Mouse (Mus musculus): ENCODE data around the gene Nfatc3.

DNA sequence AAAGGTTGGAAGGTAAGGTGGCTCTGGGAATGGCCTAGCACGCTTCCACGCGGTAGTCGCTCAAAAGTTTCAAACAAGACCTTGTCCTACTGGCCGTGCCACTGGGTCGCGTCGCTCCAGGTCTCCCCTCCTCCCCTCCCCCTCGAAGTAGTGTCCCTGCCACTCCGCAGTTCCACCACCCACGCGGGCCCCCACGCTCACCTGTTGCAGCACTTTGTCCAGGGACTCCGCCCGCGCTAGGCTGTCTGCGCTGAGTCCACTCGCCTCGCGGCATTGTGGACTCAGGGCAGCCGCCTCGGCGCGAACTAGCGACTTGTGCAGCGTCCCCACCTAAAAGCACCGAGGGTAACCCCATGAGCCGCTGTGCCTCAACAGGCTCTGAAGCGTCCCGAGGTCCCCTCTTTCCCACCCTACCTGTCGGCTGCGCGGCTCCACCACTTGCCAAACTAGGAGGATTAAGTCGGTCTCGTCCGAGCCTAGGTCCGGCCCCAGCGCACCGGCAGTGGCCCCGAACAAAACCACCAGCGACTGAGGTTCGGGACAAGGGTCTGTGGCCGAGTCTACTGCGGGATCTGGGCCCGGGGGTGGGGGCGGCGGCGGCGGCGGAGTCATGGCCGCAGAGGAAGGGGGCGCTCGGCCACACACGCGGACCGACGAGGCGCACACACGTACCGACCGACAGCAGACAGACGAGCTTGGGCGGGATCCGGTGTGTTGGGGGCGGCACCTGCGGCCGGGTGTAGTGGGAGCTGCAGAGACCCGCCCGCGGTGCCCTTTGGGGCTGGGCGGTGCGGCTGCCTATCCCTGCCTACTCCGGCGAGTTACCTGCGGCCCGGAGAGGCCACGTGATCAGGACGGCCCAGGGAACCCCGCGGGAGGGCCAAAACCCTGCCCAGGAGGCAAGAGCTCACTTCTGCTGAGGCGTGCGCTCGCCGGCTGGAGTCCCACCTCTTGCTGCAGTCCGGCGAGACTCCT lies 77.8 kb downstream of the Nfatc3 start, which contains the start of gene Esrp2:
- TF ChIP-seq POLR2A (IDR thresholded peaks at IDR 0.05; ENCODE audit: low read depth, low read length) (no peak; the same call in none of the 2 replicates), CTCF (IDR thresholded peaks at IDR 0.05; ENCODE audit: borderline replicate concordance, insufficient read depth, low read length) (no peak)

Measured in embryonic fibroblast, embryonic 13.5 days (primary cell).